Mouse (Mus musculus) macrophage (primary cell): Measurements from ENCODE around the gene Ippk. TPM values are rescaled to one million over a fixed set of nuclear protein-coding genes. Genes with fewer than 3 reads are reported as not detected.

ENCODE experiments used
- H3K27ac ChIP-seq: fragments of 350-480 bp; formaldehyde crosslinking; 2 replicates; pipeline ENCODE4 v1.9.0; 2021
- H3K36me3 ChIP-seq: fragments of 350-480 bp; formaldehyde crosslinking; 2 replicates; pipeline ENCODE4 v1.9.0; 2021; ENCODE audit errors: inconsistent target
- H3K4me3 ChIP-seq: fragments of 350-480 bp; formaldehyde crosslinking; 2 replicates; pipeline ENCODE4 v1.9.0; 2021; ENCODE audit errors: inconsistent target
- H3K79me2 ChIP-seq: fragments of 350-480 bp; formaldehyde crosslinking; 2 replicates; pipeline ENCODE4 v1.9.0; 2021; ENCODE audit errors: inconsistent target
- WGBS: methylation state at CpG from one replicate; pipeline ENCODE4 v1.1.7; 2026; ENCODE audit warnings: inconsistent platforms; ENCODE audit not compliant: missing documents; 5-methylcytosine and 5-hydroxymethylcytosine counted together
- polyA plus RNA-seq: library from polyadenylated mRNA; stranded (reverse); fragments of 250-400 nt; gene quantifications from 3 replicates; pipeline ENCODE4 v1.2.4, GENCODE M21; 2018; ENCODE audit warnings: inconsistent platforms
- total RNA-seq, 78 experiments: library from RNA; depleted of rRNA; stranded (reverse); fragments of 250-400 nt; gene quantifications; 1 replicate in 9 of 78; 2 replicates in 24 of 78; 3 replicates in 43 of 78; 4 replicates in 2 of 78; pipeline ENCODE4 v1.2.4; 2018; ENCODE audit warnings: inconsistent platforms in 56 of 78

Ippk gene
- total RNA-seq (2018; cell fraction: chromatin; rRNA removed), result 10 to 100 TPM in 3 of 26 experiments, 1 to 10 TPM in 23; 2.1 to 12.7 (median 7.1) TPM
- 1 to 10 TPM; 3.5 to 5.8 (median 4.8) TPM for total RNA-seq (2018; cell fraction: cytosol; rRNA removed)
- 10 to 100 TPM in 1 of 26 experiments, 1 to 10 TPM in 25; 2.5 to 13.3 (median 4.6) TPM for total RNA-seq (2018; cell fraction: nucleus; rRNA removed)
- 3.2 to 6.3 TPM (median 3.4 TPM) in 3 replicates for polyA plus RNA-seq

DNA sequence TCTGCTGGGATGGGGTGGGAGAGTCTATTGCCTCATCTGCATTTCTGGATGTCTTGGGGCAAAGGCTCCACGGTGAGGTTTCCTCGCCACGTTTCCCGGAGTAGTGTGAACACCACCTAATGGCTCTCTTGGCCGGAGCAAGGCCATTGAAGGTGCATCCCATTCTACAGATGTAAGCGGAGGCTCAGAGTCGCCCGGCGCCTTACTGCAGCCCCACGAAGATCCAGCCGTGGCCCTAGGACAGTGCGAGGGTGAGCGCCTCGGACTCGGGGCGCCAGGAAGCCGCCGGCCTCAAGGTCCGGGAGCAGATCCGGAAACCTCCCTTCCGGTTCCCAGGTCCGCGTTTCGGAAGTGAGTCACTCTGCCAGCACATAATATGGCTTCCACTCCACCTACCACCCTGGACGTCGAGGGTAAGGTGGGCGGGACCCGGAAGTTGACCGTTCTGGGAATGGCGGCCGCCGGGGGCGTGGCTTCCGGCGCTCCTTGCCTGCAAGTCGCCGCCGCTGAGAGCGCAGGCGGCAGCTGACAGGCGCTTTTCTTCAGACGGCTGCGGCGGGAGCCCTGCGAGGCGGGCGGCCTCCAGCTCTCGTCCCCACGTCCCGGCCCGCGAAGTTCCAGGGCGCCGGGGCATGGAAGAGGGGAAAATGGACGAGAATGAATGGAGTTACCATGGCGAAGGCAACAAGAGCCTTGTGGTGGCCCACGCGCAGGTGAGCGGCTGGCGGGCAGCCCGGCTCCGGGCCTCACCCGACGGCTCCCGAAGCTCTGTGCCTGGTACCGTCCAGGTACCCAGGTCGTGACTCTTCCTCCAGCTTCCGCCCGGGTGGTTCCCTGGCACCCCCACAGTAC lies at the start of gene Ippk:
TSS of gene Ippk (plus strand) at position 496 of the 852 bp plus-strand sequence.
- under 1% methylated on average over 69 of the region's 69 CpGs for WGBS

DNA sequence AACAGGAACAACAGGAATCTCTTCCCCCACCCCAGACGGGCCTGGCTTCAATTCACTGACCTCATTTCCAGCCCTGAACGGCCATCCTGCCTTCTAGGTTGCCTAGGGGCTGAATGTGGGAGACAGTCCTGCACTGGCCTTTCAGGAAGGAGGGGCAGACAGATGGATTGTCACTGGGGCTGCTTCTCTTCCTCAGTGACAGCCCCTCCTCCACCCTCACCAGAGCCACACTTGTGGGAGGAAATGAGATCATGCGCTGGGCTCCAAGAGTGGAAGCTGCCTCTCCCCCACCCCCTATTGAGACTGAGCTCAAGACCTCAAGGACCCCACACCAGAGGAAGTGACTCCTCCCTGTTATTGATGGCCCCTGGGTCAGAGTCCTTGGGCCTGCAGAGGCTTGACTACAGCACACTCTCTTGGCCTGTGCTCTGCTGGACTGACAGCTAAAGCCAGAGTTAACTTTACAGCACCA lies 49.6 kb upstream of the Ippk start:
- H3K4me3 ChIP-seq, result no peak overlapping the region
- peaks cover 63% of the 10 kb centered on the region for H3K79me2 ChIP-seq
- H3K27ac ChIP-seq, result peak overlapping the region; percentile 80
- H3K36me3 ChIP-seq, result peaks cover 13% of the 10 kb centered on the region; the same call in 1 of the 2 replicates
- 0% methylated on average over 3 of the region's 3 CpGs for WGBS

More for the DNA sequence above, at the start of gene Ippk:
- H3K27ac ChIP-seq, result peak within 1 kb of the TSS; percentile 61
- H3K79me2 ChIP-seq, result peaks cover 47% of the 10 kb centered on the region
- H3K4me3 ChIP-seq, result peak within 1 kb of the TSS; percentile 69
- H3K36me3 ChIP-seq, result no peaks in the 10 kb centered on the region

DNA sequence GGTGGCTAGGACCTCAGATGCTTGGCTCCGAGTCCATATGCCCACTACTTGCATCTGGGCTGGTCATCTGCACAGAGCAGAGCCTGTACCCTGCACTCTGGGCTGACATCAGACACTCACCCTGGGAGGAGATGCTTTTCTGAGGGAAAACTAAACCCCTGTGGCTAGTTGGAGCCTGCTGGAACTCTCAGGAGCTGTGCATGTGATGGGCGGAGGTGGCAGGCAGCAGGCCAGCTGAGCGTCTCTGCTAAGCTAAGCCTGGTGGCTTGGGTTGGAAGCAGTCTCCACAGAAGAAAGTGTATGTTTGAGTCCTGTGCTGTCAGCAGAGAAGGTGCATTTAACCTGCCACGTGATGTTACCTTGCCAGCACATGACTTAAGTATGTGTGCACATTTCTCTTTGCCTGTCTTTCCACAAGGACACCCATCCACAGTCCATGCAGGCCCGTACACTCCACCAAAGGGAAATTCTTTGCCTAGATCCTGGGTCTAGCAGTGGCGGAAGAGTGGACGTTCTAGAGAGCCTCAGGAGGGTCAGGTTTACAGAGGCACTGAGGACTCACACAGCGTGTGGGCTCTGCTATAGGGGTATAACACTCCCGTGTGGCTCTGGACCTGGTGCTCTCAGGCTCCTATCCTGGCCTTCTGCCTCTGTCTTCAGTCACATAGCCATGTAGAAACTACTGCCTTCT lies 48.5 kb upstream of the Ippk start:
- Histone ChIP-seq H3K27ac (peak overlapping the region; percentile 80), H3K4me3 (no peak overlapping the region), H3K36me3 (peaks cover 21% of the 10 kb centered on the region; the same call in 1 of the 2 replicates), H3K79me2 (peaks cover 52% of the 10 kb centered on the region)
- 98% methylated on average over 9 of the region's 9 CpGs for WGBS

DNA sequence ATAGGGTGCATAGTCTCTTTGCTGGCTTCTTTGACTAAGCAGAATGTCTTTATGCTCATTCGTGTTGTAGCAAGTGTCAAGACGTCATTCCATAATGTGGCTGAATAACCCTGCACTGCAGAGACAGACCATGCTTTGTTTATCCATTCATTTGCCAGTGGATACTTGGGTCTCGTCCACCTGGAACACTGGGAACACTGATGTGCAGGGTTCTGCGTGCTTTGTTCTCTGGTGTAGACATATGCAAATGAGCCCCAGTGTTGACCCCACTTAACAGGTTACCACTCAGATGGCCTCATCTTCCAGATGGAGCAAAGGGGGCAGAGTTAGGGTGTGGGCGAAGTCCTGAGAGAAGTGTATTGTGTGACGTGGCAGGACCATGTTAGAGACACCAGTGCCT lies 46.7 kb upstream of the Ippk start:
- WGBS, result 93% methylated on average over 6 of the region's 6 CpGs
- peaks cover 34% of the 10 kb centered on the region for H3K79me2 ChIP-seq
- H3K36me3 ChIP-seq, result peaks cover 35% of the 10 kb centered on the region; the same call in 1 of the 2 replicates
- H3K4me3 ChIP-seq, result no peak overlapping the region
- H3K27ac ChIP-seq, result no peak overlapping the region

DNA sequence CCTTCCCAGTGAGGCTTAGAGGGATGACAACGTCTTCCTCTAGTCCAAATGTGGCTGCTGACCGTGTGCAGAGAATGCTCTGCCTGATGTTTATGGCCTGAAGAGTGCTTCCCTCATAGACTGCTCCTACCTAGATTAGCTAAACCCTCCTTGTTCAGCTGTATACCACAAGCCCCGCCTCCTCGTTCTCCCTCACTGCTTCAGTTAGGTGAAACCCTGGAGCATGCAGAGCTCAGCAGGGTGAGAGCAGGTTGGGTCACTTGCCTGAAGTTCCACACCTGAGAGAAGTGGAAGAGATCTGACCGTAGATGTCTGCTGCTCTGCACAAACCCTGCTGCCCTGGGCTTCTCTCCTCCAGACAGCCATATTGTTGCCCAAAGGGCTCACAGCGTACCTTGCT lies 46.3 kb upstream of the Ippk start:
- 96% methylated on average over 6 of the region's 6 CpGs for WGBS
- H3K79me2 ChIP-seq, result peaks cover 30% of the 10 kb centered on the region
- no peak overlapping the region for H3K27ac ChIP-seq
- peaks cover 35% of the 10 kb centered on the region; the same call in 1 of the 2 replicates for H3K36me3 ChIP-seq
- H3K4me3 ChIP-seq, result no peak overlapping the region

DNA sequence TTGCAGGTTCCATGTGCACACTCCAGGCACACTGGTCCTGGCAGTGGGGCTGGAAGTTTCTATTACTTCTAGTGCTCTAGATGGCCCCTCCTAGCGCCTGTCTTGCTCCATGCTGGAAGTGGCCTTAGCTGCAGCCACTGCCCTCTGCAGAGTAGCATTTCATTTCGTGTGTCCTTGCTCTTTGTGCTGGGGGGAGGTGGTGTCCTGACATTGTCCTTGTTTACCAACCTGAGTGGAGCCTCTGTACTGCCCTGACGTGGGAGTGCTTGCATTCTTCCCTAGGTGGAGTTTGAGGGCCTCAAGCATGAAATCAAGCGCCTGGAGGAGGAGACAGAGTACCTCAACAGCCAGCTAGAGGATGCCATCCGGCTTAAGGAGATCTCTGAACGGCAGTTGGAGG lies 43.4 kb upstream of the Ippk start:
- Histone ChIP-seq H3K27ac (no peak overlapping the region), H3K36me3 (peaks cover 50% of the 10 kb centered on the region; the same call in 1 of the 2 replicates), H3K4me3 (no peak overlapping the region), H3K79me2 (peaks cover 22% of the 10 kb centered on the region)
- 90% methylated on average over 6 of the region's 6 CpGs for WGBS

DNA sequence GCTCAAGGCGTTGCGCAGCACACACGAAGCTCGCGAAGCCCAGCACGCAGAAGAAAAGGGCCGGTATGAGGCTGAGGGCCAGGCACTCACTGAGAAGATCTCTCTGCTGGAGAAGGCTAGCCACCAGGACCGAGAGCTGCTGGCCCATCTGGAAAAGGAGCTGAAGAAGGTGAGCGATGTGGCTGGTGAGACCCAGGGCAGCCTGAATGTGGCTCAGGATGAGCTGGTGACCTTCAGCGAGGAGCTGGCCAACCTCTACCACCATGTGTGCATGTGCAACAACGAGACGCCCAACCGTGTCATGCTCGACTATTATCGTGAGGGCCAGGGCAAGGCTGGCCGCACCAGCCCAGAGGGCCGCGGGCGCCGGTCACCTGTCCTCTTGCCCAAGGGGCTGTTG lies 41.7 kb upstream of the Ippk start:
- H3K79me2 ChIP-seq, result peaks cover 7% of the 10 kb centered on the region; the same call in 1 of the 2 replicates
- no peak overlapping the region for H3K4me3 ChIP-seq
- no peak overlapping the region for H3K27ac ChIP-seq
- H3K36me3 ChIP-seq, result peaks cover 64% of the 10 kb centered on the region
- WGBS, result 97% methylated on average over 20 of the region's 20 CpGs

DNA sequence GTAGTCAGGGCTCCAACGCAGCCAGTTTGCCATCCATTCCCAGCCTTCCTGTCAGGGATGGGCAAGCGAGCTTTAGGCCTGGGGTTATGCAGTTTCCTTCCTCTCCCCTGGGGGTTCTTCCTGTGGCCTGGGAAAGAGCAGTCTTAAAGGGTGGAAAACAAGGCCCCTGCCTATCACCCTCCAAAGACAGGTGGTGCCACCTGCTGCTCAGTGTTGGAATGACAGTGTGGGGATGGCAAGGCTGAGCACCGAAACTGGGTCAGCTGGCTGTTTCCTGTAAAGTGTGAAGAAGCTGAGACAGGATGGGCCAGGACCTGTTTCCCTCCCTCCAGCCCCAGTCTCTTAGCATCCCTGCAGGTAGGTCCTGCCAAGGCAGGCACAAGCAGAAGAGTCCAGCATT lies 39.8 kb upstream of the Ippk start:
- peaks cover 72% of the 10 kb centered on the region for H3K36me3 ChIP-seq
- no peak overlapping the region for H3K27ac ChIP-seq
- 23% methylated on average over 3 of the region's 3 CpGs for WGBS
- H3K79me2 ChIP-seq, result no peaks in the 10 kb centered on the region
- no peak overlapping the region for H3K4me3 ChIP-seq

DNA sequence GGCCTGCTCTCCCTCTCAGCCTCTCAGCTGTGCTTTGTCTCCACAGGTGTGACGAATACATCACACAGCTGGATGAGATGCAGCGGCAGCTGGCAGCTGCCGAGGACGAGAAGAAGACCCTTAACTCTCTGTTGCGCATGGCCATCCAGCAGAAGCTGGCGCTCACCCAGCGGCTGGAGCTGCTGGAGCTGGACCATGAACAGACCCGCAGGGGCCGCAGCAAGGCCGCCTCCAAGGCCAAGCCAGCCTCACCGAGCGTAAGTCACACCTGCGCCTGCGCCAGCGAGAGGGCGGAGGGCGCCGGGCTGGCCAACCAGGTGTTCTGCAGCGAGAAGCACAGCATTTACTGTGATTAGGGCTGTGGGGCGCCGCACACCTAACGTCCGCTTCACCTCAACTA lies 38.1 kb upstream of the Ippk start:
- no peak overlapping the region for H3K27ac ChIP-seq
- H3K79me2 ChIP-seq, result no peaks in the 10 kb centered on the region
- no peak overlapping the region for H3K4me3 ChIP-seq
- peaks cover 62% of the 10 kb centered on the region for H3K36me3 ChIP-seq
- 96% methylated on average over 22 of the region's 23 CpGs for WGBS

DNA sequence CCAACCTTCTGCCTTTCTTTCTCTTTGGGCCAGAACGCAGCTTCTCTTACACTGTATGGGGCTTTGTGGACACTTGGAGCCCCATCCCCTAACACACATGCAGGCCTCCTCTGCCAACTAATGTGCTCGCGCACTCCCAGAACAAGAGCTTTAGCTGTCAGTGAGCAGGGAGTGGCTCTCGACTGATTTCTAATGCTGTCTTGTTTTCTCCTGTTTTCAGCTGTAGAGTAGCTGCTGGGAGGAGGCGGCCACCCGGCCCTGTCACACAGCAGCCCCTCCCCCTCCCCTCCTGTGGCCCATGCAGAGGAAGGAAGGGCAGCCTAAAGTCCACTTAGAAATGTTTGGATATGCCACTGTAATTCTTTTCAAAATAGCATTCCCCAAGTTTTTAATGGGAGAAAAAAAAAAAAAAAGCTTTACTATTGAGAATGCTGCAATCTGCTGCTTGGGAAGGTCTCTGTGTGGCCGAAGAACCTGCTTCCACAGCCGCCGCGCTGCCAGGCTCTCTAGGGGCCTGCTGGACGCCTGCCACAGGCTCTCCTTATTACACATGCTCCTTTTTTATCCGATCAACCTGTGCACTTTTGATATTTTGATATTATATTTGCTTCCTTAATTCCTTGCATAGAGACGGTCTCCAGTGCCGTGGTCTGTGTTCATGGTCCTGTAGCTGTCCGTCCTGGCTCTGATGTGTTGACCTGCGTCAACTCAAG lies 36.1 kb upstream of the Ippk start:
- Histone ChIP-seq H3K4me3 (no peak overlapping the region), H3K36me3 (peaks cover 53% of the 10 kb centered on the region), H3K27ac (no peak overlapping the region), H3K79me2 (no peaks in the 10 kb centered on the region)
- WGBS, result 93% methylated on average over 16 of the region's 16 CpGs

DNA sequence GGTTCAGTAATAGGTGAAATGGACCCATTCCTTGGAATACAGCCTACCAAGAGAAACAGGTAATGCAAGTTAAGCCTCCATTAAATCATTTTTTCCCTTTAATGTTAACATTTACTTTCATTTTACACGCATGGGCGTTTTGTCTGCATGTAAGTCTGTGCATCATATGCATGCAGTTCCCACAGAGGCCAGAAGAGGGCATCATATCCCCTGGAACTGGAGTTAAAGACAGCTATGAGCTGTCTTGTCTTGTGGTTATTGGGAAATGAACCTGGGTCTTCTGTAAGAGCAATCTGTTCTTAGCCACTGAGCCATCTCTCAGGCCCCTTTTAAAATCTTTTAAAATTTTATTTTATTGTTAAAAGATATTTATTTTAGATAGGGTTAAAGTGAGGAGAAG lies 29.7 kb upstream of the Ippk start:
- H3K4me3 ChIP-seq, result no peak overlapping the region
- no peak overlapping the region for H3K27ac ChIP-seq
- 0 out of 2 replicates have a peak, but pooled peaks cover 6% of the 10 kb centered on the region for H3K36me3 ChIP-seq
- no peaks in the 10 kb centered on the region for H3K79me2 ChIP-seq
- WGBS, result 100% methylated on average over 2 of the region's 2 CpGs

DNA sequence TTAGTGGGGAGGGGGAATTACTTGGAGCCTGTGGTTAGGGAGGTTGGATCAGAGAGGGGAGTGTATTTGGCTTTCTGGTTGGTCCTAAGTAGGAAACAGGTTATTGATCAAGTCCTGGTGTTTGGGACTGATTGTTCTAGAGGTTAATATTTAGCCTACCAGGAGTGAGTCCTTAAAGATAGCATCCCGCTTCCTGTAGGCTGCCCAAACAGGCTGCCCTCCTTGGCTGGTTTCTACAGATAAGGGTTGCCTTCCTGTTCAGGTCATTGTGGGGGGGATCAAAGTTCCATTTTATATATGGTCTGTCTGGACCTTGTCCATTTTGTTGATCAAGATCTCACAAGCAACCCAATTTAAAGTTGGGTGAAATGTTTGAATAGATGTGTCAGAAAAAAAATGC lies 27.5 kb upstream of the Ippk start:
- WGBS, result 93% methylated on average over 1 of the region's 1 CpGs
- Histone ChIP-seq H3K4me3 (no peak overlapping the region), H3K79me2 (no peaks in the 10 kb centered on the region), H3K36me3 (no peaks in the 10 kb centered on the region), H3K27ac (no peak overlapping the region)

DNA sequence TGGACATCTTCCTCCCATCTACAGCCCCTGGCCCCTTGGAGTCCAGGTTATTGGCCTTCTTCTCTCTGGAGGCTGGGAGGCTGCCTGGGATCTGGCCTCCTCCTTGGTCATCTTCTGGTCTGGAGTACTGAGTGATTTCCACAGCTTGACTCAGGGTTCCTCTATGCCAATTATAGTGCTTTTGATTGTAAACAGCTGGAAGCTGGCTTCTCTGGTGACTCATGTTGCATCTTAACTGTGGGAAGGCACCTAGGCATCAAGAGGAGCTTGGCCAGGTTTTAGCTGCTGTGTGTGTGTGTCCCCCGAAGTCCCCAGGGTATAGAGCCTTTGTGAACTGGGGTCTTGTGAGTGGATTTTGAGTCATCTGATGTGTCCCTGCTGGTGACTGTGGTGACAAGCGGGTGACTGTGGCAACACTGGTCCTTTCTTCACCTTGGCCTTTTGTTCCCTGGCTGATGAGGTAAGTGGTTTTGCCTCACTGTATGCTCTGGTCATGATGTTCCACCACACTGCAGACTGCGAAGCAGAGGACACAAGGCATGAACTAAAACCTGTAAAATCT lies 26.1 kb upstream of the Ippk start:
- Histone ChIP-seq H3K27ac (no peak overlapping the region), H3K79me2 (no peaks in the 10 kb centered on the region), H3K4me3 (no peak overlapping the region), H3K36me3 (no peaks in the 10 kb centered on the region)
- WGBS, result 100% methylated on average over 3 of the region's 3 CpGs

DNA sequence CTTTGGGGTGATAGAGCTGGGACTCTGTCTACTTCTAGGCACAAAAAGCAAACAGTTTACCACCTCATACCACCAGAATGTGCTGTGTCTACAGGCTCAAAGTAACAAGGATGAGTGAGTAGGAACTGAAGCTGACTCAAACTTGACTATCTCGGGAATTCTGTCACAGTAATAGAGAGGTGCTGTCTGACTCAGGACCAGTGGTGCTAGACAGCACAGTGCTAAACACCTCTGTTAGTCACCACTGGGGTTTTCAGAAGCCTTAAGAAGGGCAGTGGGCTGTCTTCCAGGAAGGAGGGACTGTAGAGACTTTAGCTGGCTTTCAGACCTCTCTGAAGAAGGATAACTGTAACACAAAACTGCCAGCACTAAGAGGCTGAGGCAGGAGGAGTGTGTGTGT lies 24.3 kb upstream of the Ippk start:
- Histone ChIP-seq H3K4me3 (no peak overlapping the region), H3K36me3 (no peaks in the 10 kb centered on the region), H3K79me2 (no peaks in the 10 kb centered on the region), H3K27ac (no peak overlapping the region)
- WGBS, result 65% methylated on average over 1 of the region's 1 CpGs
